Mouse (Mus musculus) pancreas, adult 10 weeks (tissue): Measurements from ENCODE around the gene Grpr. TPM values are rescaled to one million over a fixed set of nuclear protein-coding genes. Genes with fewer than 3 reads are reported as not detected.

ENCODE experiments used
- polyA plus RNA-seq: library from polyadenylated mRNA; stranded (reverse); fragments of 350-450 nt; fragmentation: Illumina TruSeq; extraction: RNeasy Lipid Tissue Mini Kit (QIAGEN cat#74804); gene quantifications from one replicate; pipeline ENCODE4 v1.2.3, GENCODE M21; 2015; ENCODE audit warnings: low read depth, low replicate concordance; ENCODE audit not compliant: insufficient read depth

Grpr gene
- polyA plus RNA-seq = 0.63 TPM

DNA sequence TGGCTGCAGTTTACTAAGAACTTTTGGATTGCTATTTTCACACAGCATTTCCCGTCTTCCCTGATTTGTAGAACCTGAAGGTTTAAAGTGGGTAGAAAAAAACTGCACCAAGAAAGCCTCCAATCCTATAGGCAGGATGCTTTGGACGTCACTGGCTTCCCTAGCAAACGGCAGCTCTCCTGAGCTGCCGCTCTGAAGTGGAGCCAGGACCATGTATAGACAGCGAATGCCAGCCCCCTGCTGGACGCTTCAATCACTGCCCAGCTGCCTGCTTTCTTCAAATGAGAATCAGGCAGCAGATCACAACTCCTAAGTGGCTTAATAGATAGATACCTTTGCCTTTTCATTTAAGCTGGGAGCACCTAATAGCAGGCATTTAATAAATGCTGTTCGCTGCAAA lies at the start of gene Grpr:
TSS of gene Grpr (minus strand) at position 12 of the 400 bp plus-strand sequence.

Other genes with a start within 250 kb of the Grpr start
- gene Rnf138rt1, start 211.7 kb upstream of the Grpr start, polyA plus RNA-seq = not detected